In genomic region chr16:23224671-23225068, GRCm38 (mm10) we compare ENCODE assay signal across 8 mouse cellular contexts. TPM values are rescaled to one million over a fixed set of nuclear protein-coding genes. Genes with fewer than 3 reads are reported as not detected.
DNase-seq lines count a peak whose midpoint lies in the region; ATAC-seq lines count a peak whose summit lies in the region.

Gene St6gal1 (plus strand): TSS chr16:23224740.

- peak; percentile 54 for ATAC-seq in hindbrain, embryonic 14.5 days (ENCODE audit: low FRiP score)

- H3K9me3 ChIP-seq in hindbrain, embryonic 14.5 days (ENCODE audit: control insufficient read depth, low read length): no peaks in the 10 kb centered on the region

- DNase-seq in WW6 (ENCODE audit: low read depth, low spot score): peak; percentile 79
- DNase-seq in cerebellum, postnatal 14 days: peak; percentile 82 to 85
- DNase-seq in gastrocnemius, adult 18-20 months (ENCODE audit: low spot score): peak; percentile 76
- peak; percentile 71 for DNase-seq in hindbrain, embryonic 14.5 days (ENCODE audit: low spot score)
- DNase-seq in layer of hippocampus, postnatal 36 days: peak; percentile 62 to 67
- peak; percentile 89 to 91 for DNase-seq in lung, postnatal 4 days
- peak; percentile 73 to 80 for DNase-seq in right cerebral cortex, adult 2 months (ENCODE audit: low spot score in 2 of 2)
- DNase-seq in urinary bladder, postnatal 25 days (ENCODE audit: low spot score): peak; percentile 66

- H3K4me3 ChIP-seq in hindbrain, embryonic 14.5 days (replicated peaks; ENCODE audit: low read length): peak within 1 kb of the TSS; percentile 81

- H3K4me2 ChIP-seq in hindbrain, embryonic 14.5 days (replicated peaks): peak within 1 kb of the TSS; percentile 79

- no peaks in the 10 kb centered on the region for H3K36me3 ChIP-seq in hindbrain, embryonic 14.5 days (replicated peaks; ENCODE audit: control insufficient read depth, insufficient read depth)

- H3K9ac ChIP-seq in hindbrain, embryonic 14.5 days: peak within 1 kb of the TSS; percentile 94

- peak within 1 kb of the TSS; percentile 93 for H3K27ac ChIP-seq in hindbrain, embryonic 14.5 days

- no peaks in the 10 kb centered on the region for H3K27me3 ChIP-seq in hindbrain, embryonic 14.5 days (ENCODE audit: control insufficient read depth, insufficient read depth, low read length)

- 0% methylated on average over 20 of the region's 20 CpGs for WGBS in hindbrain, embryonic 14.5 days

- peaks cover 28% of the 10 kb centered on the region for H3K4me1 ChIP-seq in hindbrain, embryonic 14.5 days (replicated peaks; ENCODE audit: control insufficient read depth, insufficient read depth, low read length)

RNA-seq across cellular contexts. Expression of gene St6gal1, which starts in this region (rescaled TPM):
- total RNA-seq in gastrocnemius, adult 18-20 months (2021): 1 to 10 TPM; 3.6 to 4.7 TPM
- polyA plus RNA-seq in hindbrain, embryonic 14.5 days (2014; fragmentation: Nextera tagmentation; extraction: Ambion mirVana): 29.6 and 30.6 TPM in 2 replicates
- 10 to 100 TPM; 16.5 to 18.1 TPM for total RNA-seq in layer of hippocampus, postnatal 36 days (2021)

Comparison
In these comparisons a context has a peak if more than half of its experiments do, and no peak if none do; other contexts are left out.
1. Peak in every context shown above with its lines: DNase-seq, ATAC-seq, H3K4me3 ChIP-seq and H3K27ac ChIP-seq.